Mouse (Mus musculus) ES-Bruce4 (cell line): ENCODE data around the gene Prss22.

Experiments used
- CTCF ChIP-seq: IDR thresholded peaks from one replicate; pipeline ENCODE4 v1.8.1; 2011; ENCODE audit warnings: low read depth, low read length
- POLR2A ChIP-seq: IDR thresholded peaks from one replicate; pipeline ENCODE4 v1.8.1; 2011; ENCODE audit warnings: low read length; ENCODE audit not compliant: insufficient read depth

GRCm38 (mm10) chr17:23960084-23960738, 37.7 kb downstream of the Prss22 start:
- no peak for TF ChIP-seq POLR2A
- TF ChIP-seq CTCF: peak; percentile 98
